ENCODE assay signal across 8 mouse cellular contexts in genomic region chr11:97669829-97670228, GRCm38 (mm10). TPM values are rescaled to one million over a fixed set of nuclear protein-coding genes. Genes with fewer than 3 reads are reported as not detected.
A peak's percentile ranks its signal among the peaks of the same experiment; 100 is the strongest.
DNase-seq lines count a peak whose midpoint lies in the region; ATAC-seq lines count a peak whose summit lies in the region.

No protein-coding gene starts in this region.

- H3K36me3 ChIP-seq in lung, embryonic 16.5 days (ENCODE audit: control insufficient read depth, insufficient read depth, low read length), result peaks cover 51% of the 10 kb centered on the region

- intact Hi-C loops in heart, postnatal 14 days (cut with DNase I), result no loop called here

- no peak overlapping the region; the same call in 1 of the 2 replicates for H3K9ac ChIP-seq in lung, embryonic 16.5 days (ENCODE audit: low read length)

- H3K4me2 ChIP-seq in lung, embryonic 16.5 days (ENCODE audit: low read depth, low read length), result 0 out of 2 replicates have a peak overlapping the region, but pooled peaks have one; percentile 19

- 12% methylated on average over 6 of the region's 6 CpGs for WGBS in lung, embryonic 16.5 days

- no peaks in the 10 kb centered on the region for H3K9me3 ChIP-seq in lung, embryonic 16.5 days (ENCODE audit: control insufficient read depth, low read length)

- no peak overlapping the region for H3K4me3 ChIP-seq in lung, embryonic 16.5 days (ENCODE audit: low read length)

- H3K27me3 ChIP-seq in lung, embryonic 16.5 days (ENCODE audit: control insufficient read depth, insufficient read depth, low read depth, low read length), result no peaks in the 10 kb centered on the region

- peak; percentile 55 for DNase-seq in cerebellum, adult 11-12 months
- no peak for DNase-seq in cerebellum, adult 11 months
- DNase-seq in right cerebral cortex, postnatal 36 days (ENCODE audit: low spot score in 2 of 2), result peak; percentile 36 to 60
- no peak for DNase-seq in right cerebral cortex, postnatal 4 days
- peak; percentile 76 to 86 for DNase-seq in heart, postnatal 14 days
- no peak for DNase-seq in layer of hippocampus, postnatal 25 days (ENCODE audit: extremely low spot score in 1 of 2, low spot score in 1 of 2)
- DNase-seq in layer of hippocampus, adult 11-12 months (ENCODE audit: low spot score), result no peak

- ATAC-seq in lung, embryonic 16.5 days (ENCODE audit: low read depth), result peak; percentile 72

- peak overlapping the region; percentile 56 for H3K27ac ChIP-seq in lung, embryonic 16.5 days (ENCODE audit: low read length)

- H3K4me1 ChIP-seq in lung, embryonic 16.5 days (replicated peaks; ENCODE audit: control insufficient read depth, insufficient read depth, low read length), result peaks cover 24% of the 10 kb centered on the region

RNA-seq across cellular contexts. Expression of gene Mllt6, which starts 6.6 kb away (rescaled TPM):
- total RNA-seq in heart, postnatal 14 days (2021), result 10 to 100 TPM; 58.1 to 61.7 TPM
- 3.4 and 4.0 TPM in 2 replicates for polyA plus RNA-seq in lung, embryonic 16.5 days (2015; fragmentation: Nextera tagmentation; extraction: Ambion mirVana)
- total RNA-seq in layer of hippocampus, postnatal 25 days (2021), result 100 to 1,000 TPM in 1 of 2 experiments, 10 to 100 TPM in 1; 88.5 to 105 TPM

RNA-seq across cellular contexts. Expression of gene Cisd3, which starts 15.8 kb away (rescaled TPM):
- 100 to 1,000 TPM; 146 to 147 TPM for total RNA-seq in heart, postnatal 14 days (2021)
- 57.5 and 66.6 TPM in 2 replicates for polyA plus RNA-seq in lung, embryonic 16.5 days (2015; fragmentation: Nextera tagmentation; extraction: Ambion mirVana)
- total RNA-seq in layer of hippocampus, postnatal 25 days (2021), result 10 to 100 TPM; 47.0 to 55.1 TPM

RNA-seq across cellular contexts. Expression of gene Pcgf2, which starts 30.5 kb away (rescaled TPM):
- total RNA-seq in heart, postnatal 14 days (2021), result 10 to 100 TPM; 11.1 to 12.9 TPM
- polyA plus RNA-seq in lung, embryonic 16.5 days (2015; fragmentation: Nextera tagmentation; extraction: Ambion mirVana), result 16.2 and 16.5 TPM in 2 replicates
- 10 to 100 TPM; 19.7 to 27.9 TPM for total RNA-seq in layer of hippocampus, postnatal 25 days (2021)

RNA-seq across cellular contexts. Expression of gene Psmb3, which starts 33.4 kb away (rescaled TPM):
- 100 to 1,000 TPM; 161 to 169 TPM for total RNA-seq in heart, postnatal 14 days (2021)
- polyA plus RNA-seq in lung, embryonic 16.5 days (2015; fragmentation: Nextera tagmentation; extraction: Ambion mirVana), result 430 and 457 TPM in 2 replicates
- total RNA-seq in layer of hippocampus, postnatal 25 days (2021), result 100 to 1,000 TPM; 125 to 144 TPM

RNA-seq across cellular contexts. Expression of gene Epop, which starts 40.3 kb away (rescaled TPM):
- 1 to 10 TPM in 1 of 2 experiments, under 1 TPM in 1; 0.93 to 1.2 TPM for total RNA-seq in heart, postnatal 14 days (2021)
- polyA plus RNA-seq in lung, embryonic 16.5 days (2015; fragmentation: Nextera tagmentation; extraction: Ambion mirVana), result 1.1 and 2.1 TPM in 2 replicates
- 10 to 100 TPM; 28.8 to 34.3 TPM for total RNA-seq in layer of hippocampus, postnatal 25 days (2021)

Comparison
In these comparisons a context has a peak if more than half of its experiments do, and no peak if none do; other contexts are left out.
1. DNase-seq: peak in cerebellum, adult 11-12 months (single experiment), right cerebral cortex, postnatal 36 days (2 of 2) and heart, postnatal 14 days (2 of 2); none in cerebellum, adult 11 months (single experiment), right cerebral cortex, postnatal 4 days (single experiment), layer of hippocampus, postnatal 25 days (0 of 2) and layer of hippocampus, adult 11-12 months (single experiment).